Mouse (Mus musculus) gastrocnemius, postnatal 10 days (tissue): ENCODE results near the gene Olfr263. TPM values are rescaled to one million over a fixed set of nuclear protein-coding genes. Genes with fewer than 3 reads are reported as not detected.

Source experiments
- total RNA-seq, 2 experiments: library from RNA; stranded (reverse); gene quantifications; 2 replicates each; pipeline ENCODE4 v1.2.3; 2021

Olfr263 gene
- total RNA-seq, 2 experiments from 2014 or later = not detected

Other genes with a start within 250 kb of the Olfr263 start
- not detected for gene Olfr1370, start 54.7 kb upstream of the Olfr263 start, total RNA-seq
- not detected for gene Olfr1369-ps1, start 18.2 kb upstream of the Olfr263 start, total RNA-seq
- gene Olfr1368, start 16.2 kb downstream of the Olfr263 start, total RNA-seq = not detected
- 10 to 100 TPM; 27.9 to 36.8 TPM for gene Trim27, start 49.8 kb downstream of the Olfr263 start, total RNA-seq
- not detected for gene Gpx5, start 163.1 kb downstream of the Olfr263 start, total RNA-seq
- gene Gpx6, start 182.5 kb downstream of the Olfr263 start, total RNA-seq = not detected
- not detected for gene Olfr1367, start 217.3 kb downstream of the Olfr263 start, total RNA-seq
- 1 to 10 TPM; 6.2 to 6.3 TPM for gene Zscan12, start 233.2 kb downstream of the Olfr263 start, total RNA-seq